Mouse (Mus musculus) left cerebral cortex, adult 2 months (tissue): Measurements from ENCODE around the gene Rpl28. TPM values are rescaled to one million over a fixed set of nuclear protein-coding genes. Genes with fewer than 3 reads are reported as not detected.

Experiments used
- DNase-seq, 2 experiments: peaks; one replicate each; pipeline ENCODE4 v3.0.0; 2021 to 2022; ENCODE audit warnings: low spot score in 2 of 2, mixed read lengths in 1 of 2; ENCODE audit errors: extremely low spot score in 1 of 2
- H3K27ac ChIP-seq: fragments of 200-600 bp; 2 replicates; pipeline ENCODE4 v1.8.1; 2022
- H3K4me3 ChIP-seq: fragments of 200-600 bp; 2 replicates; pipeline ENCODE4 v1.8.1; 2022
- CTCF ChIP-seq: fragments of 200-600 bp; IDR thresholded peaks from 2 replicates; pipeline ENCODE4 v1.8.1; 2022; ENCODE audit warnings: antibody characterized with exemption, mild to moderate bottlenecking, moderate library complexity
- intact Hi-C: fragments of 180-260 bp; cut with DNase I; formaldehyde crosslinking; loops from one replicate; pipeline ENCODE4 v1.15.1; 2025
- total RNA-seq, 2 experiments: library from RNA; stranded (reverse); gene quantifications; 2 replicates each; pipeline ENCODE4 v1.2.3; 2021

Gene Rpl28
- total RNA-seq, 2 experiments from 2014 or later, result 421 to 437 TPM

GRCm38 (mm10) chr7:4764946-4765710, 27.5 kb upstream of the Rpl28 start:
- no peak for DNase-seq
- Histone ChIP-seq H3K27ac (peak overlapping the region; percentile 63), H3K4me3 (no peak overlapping the region)
- intact Hi-C loops, result no loop called here
- no peak for TF ChIP-seq CTCF

DNA sequence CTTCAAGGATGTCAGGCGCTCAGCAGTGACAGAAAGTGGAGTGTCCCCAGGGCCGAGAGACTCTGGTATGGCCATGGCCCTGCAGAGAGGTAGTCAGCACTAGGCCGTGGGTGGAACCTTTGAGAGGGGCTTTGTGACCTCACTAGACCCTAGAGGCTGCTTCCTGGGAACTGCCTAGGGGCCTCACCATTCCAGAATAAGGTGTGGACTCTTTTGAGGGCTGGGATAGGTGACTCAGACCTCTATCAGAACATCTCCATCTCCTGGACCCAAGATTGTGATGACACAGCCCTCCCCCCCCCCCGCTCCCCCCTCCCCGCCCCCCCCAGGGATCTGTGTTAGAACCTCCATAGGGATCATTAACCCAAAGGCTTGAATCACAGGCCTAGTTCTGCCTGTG, 21.5 kb upstream of the Rpl28 start, which contains the start of gene Fam71e2:
TSS of gene Fam71e2 (minus strand) at position 101 of the 400 bp plus-strand sequence.
- no peak for DNase-seq
- Histone ChIP-seq H3K27ac (no peak within 1 kb of the TSS), H3K4me3 (no peak within 1 kb of the TSS)
- intact Hi-C loops, result no loop called here
- TF ChIP-seq CTCF, result no peak

GRCm38 (mm10) chr7:4776131-4776530, 16.5 kb upstream of the Rpl28 start:
- intact Hi-C loops, result no loop called here
- TF ChIP-seq CTCF, result no peak
- no peak overlapping the region for H3K4me3 ChIP-seq
- H3K27ac ChIP-seq, result no peak overlapping the region
- no peak for DNase-seq

DNA sequence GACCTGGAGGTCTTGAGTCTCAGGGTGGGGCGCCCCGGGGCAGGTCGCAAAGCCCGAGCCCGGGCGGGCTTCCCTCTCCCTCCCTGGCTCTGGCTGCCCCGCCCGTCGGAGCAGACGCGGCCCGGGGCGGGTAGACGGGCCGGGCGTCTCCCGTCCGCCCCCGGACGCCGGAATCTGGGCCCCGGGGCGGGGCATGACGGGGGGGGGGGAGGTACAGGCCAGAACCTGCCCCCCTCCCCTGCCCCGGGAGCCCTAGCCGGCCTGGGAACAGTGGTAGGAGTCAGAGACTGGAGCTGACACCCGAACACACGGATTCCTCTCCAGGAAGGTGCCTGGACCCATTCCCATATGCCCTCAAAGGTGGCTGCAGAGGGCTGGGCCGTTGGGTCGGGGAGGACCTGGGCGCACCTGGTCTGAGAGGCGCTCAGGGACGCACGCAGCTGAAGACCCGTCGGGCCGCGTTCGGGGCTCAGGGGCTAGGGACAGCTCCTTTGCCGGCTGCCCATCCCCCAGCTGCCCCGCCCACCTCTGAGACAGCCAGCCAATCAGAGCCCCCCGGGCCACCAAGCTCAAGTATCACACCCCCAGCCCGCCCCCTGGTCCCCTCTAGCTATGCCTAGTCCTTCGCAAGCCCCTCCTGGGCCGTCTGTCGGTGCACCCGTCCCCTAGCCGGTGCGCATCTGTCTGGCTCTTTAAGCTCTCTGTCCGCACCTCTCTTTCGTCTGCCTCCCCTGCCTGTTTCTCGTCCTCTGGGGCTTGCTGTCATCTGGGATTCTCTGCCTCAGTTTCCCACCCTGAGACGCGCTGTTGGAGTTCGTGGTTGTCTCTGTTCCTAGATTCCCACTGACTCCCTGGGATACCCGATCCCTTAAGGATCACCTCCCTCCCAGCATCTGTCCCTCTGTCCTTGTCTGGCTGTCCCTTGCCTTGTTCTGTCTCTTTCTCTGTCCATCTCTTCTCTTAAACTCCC, 15.5 kb upstream of the Rpl28 start:
- H3K27ac ChIP-seq, result no peak overlapping the region
- intact Hi-C loops, result no loop called here
- TF ChIP-seq CTCF, result no peak
- DNase-seq, result no peak
- H3K4me3 ChIP-seq, result peak overlapping the region; percentile 31

- no peak overlapping the region for H3K27ac ChIP-seq
- intact Hi-C loops, result no loop called here
- no peak for DNase-seq
- no peak overlapping the region for H3K4me3 ChIP-seq
- no peak for TF ChIP-seq CTCF
Measured at GRCm38 (mm10) chr7:4777851-4778637, 14.6 kb upstream of the Rpl28 start.

DNA sequence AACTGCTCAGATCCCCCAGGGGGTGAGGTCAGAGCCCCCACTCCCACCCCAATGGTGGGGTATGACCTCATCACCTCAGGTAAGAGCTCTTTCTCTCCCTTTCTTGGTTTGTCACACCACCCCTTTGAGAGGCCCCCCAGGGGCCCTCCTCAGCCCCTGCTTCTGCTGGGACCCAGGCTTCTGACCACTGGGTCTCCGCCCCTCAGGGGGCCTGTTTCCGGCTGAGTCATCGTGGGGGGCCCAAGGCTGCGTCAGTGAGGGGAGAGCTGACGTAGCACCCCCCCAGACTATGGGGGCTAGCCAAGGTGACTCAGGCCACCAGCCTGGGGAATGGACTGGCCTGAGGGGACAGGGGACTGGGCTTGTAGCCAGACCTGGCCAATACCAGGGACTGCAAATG, 12.8 kb upstream of the Rpl28 start:
- Histone ChIP-seq H3K4me3 (no peak overlapping the region), H3K27ac (no peak overlapping the region)
- no peak for TF ChIP-seq CTCF
- intact Hi-C loops, result no loop called here
- DNase-seq, result no peak

GRCm38 (mm10) chr7:4782130-4782529, 10.5 kb upstream of the Rpl28 start:
- no peak for TF ChIP-seq CTCF
- Histone ChIP-seq H3K27ac (no peak overlapping the region), H3K4me3 (no peak overlapping the region)
- no peak for DNase-seq
- intact Hi-C loops, result no loop called here

- no peak for DNase-seq
- no peak for TF ChIP-seq CTCF
- intact Hi-C loops, result no loop called here
- Histone ChIP-seq H3K27ac (no peak within 1 kb of the TSS), H3K4me3 (no peak within 1 kb of the TSS)
Measured at GRCm38 (mm10) chr7:4782759-4783158, 9.9 kb upstream of the Rpl28 start, which contains the start of the genes Il11 and Tmem190. Gene Il11, minus strand, starts transcription at chr7:4782859. Gene Tmem190, plus strand, starts transcription at chr7:4782937.

DNA sequence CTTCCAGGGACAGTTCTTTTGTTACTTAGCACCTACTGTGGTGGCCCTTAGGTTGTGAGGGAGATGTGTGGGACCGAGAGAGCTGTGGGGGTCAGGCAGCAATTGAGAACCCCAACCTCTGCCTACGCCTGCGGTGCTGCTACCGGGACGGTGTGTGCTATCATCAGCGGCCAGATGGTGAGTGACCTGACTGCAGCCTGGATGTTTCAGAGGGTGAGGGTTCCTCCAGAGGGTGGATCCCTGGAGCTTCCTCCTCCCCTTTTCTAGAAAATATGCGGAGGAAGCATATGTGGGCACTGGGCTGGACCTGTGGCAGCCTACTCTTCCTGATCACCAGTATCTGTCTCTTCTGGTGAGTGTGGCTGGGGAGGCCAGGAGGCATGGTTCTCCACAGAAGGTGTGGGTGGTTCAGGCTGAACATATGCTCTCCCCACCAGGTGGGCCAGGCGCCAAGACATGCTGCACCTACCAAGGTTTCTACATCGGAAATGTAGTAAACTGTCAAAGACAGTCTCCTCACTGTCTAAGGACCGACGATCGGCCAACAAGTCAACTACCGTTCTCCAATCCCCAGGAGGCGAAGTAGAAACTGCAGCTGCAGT, 8.9 kb upstream of the Rpl28 start:
- intact Hi-C loops, result no loop called here
- DNase-seq, result peak in 1 of 2 experiments; percentile 51
- no peak overlapping the region for H3K4me3 ChIP-seq
- no peak overlapping the region for H3K27ac ChIP-seq
- TF ChIP-seq CTCF, result no peak

DNA sequence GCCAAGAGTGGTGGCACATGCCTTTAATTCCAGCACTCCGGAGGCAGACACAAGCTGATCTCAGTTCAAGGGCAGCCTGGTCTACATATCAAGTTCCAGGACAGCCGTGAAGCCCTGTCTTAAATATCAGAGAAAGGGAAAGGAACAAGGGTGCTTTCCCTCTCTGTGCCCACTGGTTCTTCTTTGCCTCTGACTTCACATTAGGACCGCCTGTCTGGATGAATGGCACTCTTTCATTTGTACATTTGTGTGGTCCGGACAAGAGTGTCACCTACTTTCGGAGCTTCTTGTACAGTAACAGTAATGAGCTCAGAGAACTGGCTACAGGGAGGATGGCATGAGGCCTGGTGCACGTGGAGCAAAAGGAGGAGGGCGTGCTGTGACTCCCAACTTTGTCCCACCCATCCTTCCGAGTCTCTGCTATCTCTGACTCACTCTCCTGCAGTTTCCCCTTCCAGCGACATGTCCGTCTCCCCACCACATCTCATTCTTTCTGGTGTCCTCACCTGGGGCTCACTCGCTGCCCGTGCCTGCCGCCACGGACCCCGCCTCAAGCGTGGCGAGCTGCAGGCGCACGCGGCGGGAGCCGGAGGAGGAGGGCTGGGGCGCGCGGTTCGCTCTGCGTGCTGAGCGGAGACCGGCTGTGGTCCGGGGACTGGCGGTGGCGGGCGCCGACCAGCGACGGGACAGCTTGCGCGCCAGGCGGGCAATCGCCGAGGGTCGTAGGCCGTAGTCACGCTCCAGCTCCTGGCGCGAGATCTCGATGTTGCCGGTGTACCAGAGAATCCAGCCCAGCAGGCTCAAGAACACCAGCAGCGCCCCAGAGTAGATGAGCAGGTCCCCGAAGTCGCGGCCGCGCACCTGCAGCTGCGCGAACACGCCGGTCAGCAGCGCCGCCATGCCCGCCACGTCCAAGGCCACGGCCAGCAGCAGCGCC, 3.9 kb upstream of the Rpl28 start:
- Histone ChIP-seq H3K27ac (peak overlapping the region; percentile 66), H3K4me3 (peak overlapping the region; percentile 69)
- DNase-seq, result peak; percentile 55 to 68
- intact Hi-C loops, result no loop called here
- TF ChIP-seq CTCF, result peak; percentile 30
